Mouse (Mus musculus): ENCODE data around the gene Fus. TPM values are rescaled to one million over a fixed set of nuclear protein-coding genes. Genes with fewer than 3 reads are reported as not detected.

Gene Fus
- polyA plus RNA-seq, 2 experiments from 2014 or later, result 36.5 to 39.3 TPM

DNA sequence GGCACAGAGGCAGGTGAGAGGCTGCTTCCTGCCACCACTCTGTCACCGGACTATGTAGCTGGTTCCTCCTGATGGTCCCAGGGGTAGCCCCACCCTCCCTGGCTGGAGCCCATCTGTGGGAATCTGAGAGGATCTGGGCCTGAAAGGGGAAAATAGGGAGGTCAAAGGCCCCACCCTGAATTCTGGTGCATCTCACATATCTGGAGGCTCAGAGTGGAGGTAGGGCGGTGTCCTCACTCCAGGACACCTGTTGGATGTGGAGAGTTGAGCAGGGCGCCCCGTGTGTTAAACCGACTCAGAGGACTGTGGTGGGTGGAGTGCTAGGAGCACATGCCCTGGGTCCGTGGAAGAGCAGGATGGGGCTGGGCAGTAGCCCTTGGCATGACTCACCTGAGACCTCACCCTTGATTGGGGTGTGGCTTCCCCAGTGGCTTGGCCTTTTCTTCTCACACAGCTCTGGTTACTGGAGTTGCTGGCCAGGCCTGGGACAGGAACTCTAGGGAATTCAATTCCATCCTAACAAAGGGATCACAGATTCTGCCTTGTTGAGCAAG lies 20.7 kb upstream of the Fus start, which contains the start of gene Prss36:
Gene Prss36, minus strand, starts transcription at position 256 of the 554 bp plus-strand sequence.
- no peak for ATAC-seq

- ATAC-seq, result peak; percentile 46
These were observed 14.2 kb upstream of the Fus start for GRCm38 (mm10) chr7:127952864-127953581.

GRCm38 (mm10) chr7:127959364-127959763 lies 7.9 kb upstream of the Fus start:
- ATAC-seq, result no peak

DNA sequence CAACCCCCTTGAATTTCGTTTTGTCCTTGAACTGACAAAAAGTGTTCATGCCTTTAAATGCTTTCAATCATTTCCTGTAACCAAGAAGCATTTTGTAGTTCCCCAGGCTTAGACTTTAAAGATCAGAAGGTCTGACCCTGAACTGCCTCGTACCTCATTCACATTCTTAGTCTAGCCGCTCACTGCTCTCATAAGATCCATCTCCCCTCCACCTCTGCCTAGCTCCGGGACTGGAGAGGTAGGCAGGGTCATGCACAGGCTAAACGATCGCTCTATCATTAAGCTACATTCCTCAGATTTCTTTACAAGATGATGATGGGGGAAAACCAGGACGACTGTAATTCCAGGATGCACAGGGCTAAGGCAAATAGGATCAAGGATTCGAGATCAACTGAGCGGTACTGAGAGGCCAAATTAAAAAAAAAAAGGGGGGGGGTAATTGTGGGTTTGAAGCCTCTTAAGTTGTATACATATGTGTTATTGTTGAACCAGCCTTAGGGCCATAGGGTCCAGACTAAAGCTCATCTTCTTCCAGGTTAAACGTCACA lies 812 bp upstream of the Fus start:
- ATAC-seq, result no peak

DNA sequence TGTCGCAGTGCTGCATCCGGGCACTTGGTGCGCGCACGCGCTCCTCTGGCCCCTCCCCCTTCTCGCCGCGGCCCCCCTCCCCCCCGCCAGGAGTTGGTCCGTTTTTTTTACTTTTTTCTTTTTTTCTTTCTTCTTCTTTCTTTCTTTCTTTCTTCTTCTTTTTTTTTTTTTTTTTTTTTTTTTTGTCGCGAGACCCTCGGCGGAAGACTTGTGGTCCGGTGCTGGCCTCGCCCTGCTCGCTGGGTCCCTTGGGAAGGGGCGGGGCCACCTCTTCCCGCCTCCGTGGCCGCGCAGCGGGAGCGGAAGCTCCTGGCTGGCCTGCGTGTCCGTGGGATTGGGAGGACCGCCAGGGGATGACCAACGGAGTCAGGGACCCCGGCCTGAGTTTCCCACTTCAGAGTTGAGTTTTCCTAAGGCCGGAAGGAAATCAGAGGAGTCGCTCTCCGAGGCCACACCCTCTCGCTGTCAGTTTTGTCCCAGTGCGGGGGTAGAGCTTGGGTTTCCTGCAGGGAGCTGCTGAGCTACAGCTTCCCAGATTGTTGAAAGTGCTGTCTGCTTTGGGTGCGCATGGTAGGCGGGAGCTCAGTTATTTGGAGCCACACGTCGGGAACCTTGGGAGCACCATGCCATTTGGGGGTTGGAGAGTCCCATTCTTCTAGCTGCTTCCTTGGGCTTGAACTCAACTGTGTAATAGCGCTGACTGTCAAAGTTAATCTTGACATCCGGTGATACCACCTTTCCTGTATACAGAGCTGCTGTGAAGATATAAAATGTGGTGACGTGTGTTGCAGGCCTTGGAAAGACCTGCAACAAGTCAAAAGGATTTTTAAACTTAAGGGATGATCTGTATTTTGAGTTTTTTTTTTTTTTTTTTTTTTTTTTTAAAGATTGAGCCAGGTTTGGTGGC lies 918 bp downstream of the Fus start:
- peak; percentile 55 for ATAC-seq

GRCm38 (mm10) chr7:127974413-127974930 lies 7.2 kb downstream of the Fus start:
- no peak for ATAC-seq

DNA sequence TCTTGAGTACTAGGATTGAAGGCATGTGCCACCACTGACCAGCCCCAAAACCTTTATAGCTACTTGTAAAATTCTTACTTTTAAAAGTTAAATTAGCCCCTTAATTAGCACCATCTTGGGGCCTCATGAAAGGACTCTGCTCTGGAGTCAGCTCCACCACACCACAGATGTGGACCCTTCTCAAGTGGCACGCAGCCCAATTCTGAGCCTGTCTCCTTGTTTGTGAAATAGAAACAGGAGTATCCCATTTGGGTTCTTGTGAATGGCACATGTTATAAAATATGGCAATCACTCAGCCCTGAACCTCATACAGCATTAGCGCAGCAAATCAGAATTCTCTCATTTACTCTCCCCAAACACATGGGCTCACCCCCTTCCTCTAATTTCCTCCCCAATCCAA lies 11.6 kb downstream of the Fus start:
- ATAC-seq, result no peak

- ATAC-seq, result no peak
These were observed 13.3 kb downstream of the Fus start for GRCm38 (mm10) chr7:127980606-127981005.

DNA sequence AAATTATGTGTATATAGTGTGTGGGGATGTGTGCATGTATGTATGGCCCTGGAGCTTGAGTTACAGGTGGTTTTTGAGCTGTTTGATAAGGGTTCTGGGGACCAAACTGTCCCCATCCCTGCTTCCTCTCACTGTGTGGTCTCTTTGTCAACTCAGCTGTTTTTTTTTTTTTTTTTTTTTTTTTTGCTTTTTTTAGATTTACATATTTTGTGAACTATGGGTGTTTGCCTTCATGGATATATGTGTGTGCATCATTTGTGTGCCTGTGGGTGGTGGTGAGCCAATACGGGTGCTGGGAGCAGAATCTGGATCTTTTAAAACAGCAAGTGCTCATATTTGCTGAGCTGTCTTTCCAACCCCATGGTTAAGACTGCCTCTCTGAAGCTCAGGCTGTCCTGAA lies 21.6 kb downstream of the Fus start:
- ATAC-seq, result no peak

DNA sequence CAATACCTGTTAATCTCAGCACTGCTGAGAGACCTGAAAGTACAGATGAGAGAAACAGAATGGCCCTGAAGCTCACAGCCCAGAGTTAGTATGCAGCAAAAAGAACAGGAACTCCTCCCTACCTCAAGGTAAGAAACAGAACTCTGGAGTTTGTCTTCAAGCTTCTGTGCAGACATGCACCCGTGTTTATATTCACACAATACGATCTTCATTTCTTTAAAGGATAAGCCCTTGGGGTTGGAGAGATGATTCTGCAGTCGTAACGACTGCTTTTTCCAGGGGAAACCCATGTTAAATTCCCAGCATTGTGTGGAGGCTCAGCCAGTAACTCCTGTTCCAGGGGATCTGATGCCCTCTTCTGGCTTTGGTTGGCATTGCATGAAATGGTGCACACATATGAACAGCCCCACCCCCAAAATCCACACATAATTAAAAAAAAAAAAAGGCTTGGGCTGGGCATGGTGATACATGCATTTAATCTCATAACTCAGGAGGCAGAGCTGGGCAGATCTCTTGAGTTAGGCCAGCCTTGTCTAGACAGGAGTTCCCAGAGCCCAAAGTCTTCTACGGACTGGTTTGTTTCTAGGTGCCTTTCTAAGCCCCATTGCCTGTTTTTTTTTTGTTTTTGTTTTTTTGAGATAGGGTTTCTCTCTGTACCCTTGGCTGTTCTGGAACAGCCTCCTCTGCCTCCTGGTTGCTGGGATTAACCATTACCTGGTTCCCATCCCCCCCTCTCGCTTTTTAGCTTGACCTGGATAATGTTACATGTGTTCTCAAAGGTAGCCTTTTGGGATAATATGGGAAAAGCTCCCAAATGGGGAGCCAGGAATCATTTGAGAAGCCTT lies 24.6 kb downstream of the Fus start:
- no peak for ATAC-seq

DNA sequence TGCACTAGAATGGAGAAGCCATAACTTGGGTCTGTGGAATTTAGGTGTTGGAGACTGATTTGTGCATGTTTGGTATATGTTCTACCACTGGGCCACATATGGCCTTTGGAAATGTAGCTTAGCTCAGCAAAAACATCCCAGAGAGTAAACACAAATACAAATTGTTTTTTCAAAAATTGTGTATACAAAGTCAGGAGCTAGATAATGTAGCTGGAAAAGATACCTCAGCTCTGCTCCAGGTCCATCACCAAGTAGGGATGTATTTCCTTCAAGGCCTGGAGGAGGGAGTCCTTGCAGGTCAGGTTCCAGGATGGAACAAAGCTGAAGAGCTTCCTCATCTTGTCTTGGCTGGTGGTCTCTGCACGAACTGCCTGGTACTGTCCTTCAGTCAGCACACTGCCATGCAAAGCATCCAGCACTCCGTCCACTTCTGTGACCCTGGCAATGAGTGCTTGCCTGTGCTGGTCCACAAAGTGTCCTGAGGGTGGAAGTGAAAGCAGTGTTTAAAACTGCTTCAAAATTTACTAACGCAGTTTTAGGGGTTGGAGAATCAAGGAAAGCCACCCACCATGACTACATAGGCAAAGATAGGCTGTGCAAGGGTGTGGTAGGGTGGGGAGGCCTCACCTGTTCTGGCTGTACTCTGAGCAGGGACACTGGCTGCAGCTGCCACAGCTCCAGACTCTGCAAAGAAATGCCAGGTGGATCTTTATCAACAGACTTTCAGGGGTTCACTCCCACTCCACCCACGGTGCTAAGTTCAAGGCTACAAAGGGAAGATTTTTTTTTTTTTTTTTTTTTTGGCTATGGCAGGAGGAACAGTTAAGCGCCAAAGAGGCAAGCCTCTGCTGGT lies 25.5 kb downstream of the Fus start:
- no peak for ATAC-seq

GRCm38 (mm10) chr7:127993341-127993977 lies 26.2 kb downstream of the Fus start, which contains the start of gene Pycard:
Pycard (minus strand) TSS chr7:127993867.
- peak; percentile 93 for ATAC-seq

GRCm38 (mm10) chr7:127999436-127999835 lies 32.2 kb downstream of the Fus start:
- ATAC-seq, result no peak

DNA sequence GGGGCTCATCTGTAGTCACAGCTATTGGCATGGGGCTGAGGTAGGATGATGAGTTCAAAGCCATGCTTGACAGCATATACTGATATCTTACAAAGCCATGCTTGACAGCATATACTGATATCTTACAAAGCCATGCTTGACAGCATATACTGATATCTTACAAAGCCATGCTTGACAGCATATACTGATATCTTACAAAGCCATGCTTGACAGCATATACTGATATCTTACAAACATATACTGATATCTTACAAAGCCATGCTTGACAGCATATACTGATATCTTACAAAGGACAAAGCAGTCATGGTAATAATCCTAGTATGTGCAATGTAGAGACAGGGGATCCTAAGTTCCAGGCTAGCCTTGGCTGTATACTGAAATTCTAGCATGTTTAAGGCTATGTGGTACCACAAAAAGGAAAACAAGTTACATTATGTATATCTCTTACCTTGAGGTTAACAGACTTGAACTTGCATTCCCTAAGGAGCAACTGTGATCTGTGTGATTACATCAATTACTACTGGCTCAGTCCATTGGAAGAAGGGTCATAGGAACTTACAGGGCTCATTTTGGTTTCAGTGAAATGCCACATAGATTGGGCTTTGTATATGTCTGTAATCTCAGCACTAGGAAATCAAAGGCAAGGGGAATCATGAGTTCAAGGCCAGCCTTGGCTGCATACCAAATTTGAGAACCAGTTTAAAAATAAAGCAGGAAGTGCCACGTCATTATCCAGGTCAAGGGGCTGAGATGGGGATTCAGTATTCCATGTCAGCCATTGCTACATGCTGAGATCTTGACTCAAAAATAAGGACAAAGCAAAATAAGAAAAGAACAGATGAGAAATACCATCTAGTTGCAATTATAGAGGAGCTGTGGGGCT lies 33.1 kb downstream of the Fus start:
- no peak for ATAC-seq

DNA sequence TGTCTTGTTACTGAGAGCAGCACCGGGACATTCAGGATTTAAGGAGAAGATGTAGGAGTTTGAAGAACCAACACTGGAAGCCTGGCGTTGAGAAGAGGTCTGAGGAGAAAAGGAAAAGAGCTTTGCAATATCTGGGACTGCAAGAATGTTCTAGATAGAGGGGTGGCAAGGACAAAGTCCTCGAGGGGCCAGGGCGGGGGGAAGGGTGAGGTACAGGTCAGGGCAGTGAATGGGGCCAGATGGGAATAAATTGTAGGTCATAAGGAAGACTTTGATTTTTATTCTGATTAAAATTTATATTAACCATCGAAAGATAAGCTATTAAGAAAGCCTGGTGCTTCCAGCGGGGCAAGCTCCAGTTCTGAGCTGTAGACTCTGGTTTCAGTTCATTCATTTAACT lies 35.8 kb downstream of the Fus start:
- no peak for ATAC-seq

DNA sequence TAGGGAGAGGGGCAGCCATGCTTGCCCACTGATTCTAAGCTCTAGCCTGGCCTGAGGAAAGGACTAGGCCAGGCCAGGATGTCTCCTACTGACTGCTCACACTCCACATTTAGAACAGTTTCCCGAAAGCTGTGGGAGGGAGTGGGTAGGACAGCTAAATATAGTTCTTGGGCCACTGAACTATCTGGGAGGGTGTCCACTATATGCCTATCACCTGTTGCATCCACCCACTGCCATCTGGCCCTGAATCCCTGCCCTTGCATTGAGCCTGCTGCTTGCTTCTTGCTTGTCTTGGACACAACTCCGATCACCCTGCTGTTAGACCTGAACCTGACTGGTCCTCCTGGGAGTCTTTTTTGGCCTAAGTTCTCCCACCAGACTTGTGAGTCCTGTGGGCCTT lies 36.4 kb downstream of the Fus start, which contains the start of gene Trim72:
Gene Trim72, plus strand, starts transcription at position 262 of the 400 bp plus-strand sequence.
- no peak for ATAC-seq

DNA sequence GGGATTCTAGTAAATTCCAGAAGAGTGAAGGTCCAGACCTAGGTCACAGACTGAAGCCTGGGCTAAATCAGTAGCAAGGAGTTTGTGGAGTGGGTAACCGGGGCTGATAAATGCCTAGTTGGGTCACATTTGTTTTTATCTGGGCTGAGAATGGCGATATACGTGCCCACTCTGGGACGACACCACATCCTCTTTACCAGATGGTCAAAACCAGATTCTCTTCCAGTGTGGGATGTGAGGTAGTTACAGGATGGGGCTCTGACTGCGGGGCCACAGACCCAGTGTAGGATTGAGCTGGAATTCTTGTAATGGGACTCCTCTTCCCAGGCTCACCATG lies 36.9 kb downstream of the Fus start:
- ATAC-seq, result no peak

DNA sequence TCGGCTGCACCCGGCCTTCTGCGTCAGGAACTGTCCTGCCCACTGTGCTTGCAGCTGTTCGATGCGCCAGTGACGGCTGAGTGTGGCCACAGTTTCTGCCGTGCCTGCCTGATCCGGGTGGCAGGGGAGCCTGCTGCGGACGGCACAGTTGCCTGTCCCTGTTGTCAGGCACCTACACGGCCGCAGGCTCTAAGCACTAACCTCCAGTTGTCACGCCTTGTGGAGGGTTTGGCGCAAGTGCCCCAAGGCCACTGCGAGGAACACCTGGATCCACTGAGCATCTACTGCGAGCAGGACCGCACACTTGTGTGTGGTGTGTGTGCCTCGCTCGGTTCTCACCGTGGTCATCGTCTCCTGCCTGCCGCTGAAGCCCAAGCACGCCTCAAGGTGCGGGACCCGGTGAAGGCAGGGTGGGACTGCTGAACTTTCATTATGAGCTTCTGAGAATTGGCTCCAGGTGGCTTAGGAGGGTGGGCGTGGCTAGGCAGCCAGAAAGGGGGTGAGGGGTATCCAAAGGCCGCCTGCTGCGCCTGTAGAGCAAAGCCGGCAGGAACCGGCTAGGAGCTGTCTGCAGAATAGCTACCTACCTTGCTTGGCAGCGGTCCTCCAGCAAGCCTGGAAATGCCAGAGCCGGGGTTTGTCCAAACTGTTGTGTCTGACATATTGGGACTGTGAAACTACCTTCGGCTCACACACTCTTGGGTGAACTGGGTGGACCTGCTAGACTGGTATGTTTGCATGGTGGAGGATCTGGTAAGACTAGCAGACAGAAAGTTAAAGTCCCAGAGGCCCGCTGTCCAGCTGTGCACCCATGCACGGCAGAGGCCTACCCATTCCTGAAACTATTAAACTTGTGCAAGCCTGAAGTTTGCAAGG lies 37.5 kb downstream of the Fus start:
- ATAC-seq, result no peak

All from activated CD4-positive, CD25-positive, alpha-beta regulatory T cell, adult 4 months (primary cell).